Mouse (Mus musculus) lung, postnatal 10 days (tissue): ENCODE data around the gene Ccdc141.
A peak's percentile ranks its signal among the peaks of the same experiment; 100 is the strongest.

Source experiments
- DNase-seq: peaks from one replicate; pipeline ENCODE4 v3.0.0; 2021

Gene Ccdc141

GRCm38 (mm10) chr2:77118102-77118501, 52.3 kb downstream of the Ccdc141 start:
- DNase-seq, result no peak

- no peak for DNase-seq
Measured at GRCm38 (mm10) chr2:77114335-77114734, 56.1 kb downstream of the Ccdc141 start.

DNA sequence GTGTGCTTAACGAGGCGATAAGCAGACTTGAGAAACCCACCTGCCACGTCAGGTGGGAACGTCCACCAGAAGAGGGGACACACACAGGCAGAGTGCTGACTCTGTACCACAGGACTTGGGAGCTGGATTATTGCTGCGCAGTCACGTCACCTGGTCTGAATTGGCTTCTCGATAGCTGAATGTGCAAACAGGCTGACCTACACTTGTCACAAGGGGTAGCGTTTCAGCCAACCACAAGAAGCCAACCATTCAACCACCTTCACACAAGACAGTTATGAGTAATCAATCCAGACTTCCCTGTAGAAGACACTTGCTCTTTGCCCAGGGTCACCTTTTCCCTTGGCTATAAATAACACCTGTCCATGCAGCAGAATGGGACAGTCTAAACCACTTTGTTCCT, 56.6 kb downstream of the Ccdc141 start:
- no peak for DNase-seq

DNA sequence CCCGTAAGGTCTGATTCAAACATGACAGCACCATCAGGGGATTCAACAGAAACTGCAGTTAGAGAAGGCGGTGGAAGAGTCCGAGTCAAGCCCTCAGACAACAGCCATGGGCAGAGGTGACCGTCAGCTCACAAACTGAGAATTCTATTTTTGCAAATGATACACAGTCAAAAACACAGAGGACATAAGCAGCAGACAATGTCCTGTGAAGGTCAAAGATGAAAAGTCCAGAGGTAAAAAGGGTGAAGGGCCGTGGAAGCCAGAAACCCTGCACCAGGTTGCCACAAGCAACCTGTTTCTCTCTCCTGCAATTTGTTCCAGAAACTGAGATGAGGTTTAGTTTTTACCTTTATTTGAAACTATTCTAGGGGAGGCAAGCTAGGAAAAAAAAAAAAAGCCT, 57.4 kb downstream of the Ccdc141 start:
- no peak for DNase-seq

- no peak for DNase-seq
Measured at GRCm38 (mm10) chr2:77111095-77111494, 59.3 kb downstream of the Ccdc141 start.

DNA sequence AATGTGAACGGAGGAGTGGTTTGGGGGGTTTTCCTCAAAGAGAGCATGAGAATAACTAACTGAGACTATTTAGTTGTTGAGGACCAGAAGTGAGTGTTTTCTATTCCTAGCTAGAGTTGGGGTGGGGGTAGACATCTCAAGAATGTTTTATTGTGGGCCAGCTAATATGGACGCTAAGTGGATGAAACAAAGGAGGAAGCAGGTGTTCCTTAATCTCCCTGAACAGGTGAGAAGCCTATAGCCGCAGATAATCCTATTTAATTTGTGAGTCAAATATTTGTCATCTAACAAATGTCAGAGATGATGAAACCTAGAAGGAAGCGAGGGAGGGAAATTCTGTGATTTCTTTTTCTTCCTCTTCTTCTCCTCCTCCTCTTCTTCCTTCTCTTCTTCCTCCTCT, 60.1 kb downstream of the Ccdc141 start:
- DNase-seq, result no peak

- no peak for DNase-seq
Measured at GRCm38 (mm10) chr2:77109506-77110123, 60.8 kb downstream of the Ccdc141 start.

DNA sequence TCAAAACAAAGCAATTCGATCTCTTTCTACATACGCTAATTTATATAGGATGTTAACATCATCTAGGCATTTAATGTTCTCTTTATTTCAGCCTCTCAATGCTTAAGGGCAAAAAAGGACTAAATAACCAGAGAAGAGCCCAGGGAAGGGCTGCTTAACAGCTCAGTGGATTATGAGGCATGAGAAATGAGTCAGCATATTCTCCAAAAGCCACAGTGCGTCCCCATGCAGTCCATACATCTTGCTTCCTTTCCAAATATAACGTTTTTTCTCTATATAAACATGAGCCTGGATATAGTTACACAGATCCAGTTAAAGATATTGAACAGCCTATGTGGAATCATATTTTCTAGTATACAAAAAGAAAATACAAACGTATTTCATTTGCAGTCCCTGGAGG, 61.9 kb downstream of the Ccdc141 start:
- DNase-seq, result no peak

- no peak for DNase-seq
Measured at GRCm38 (mm10) chr2:77106150-77106549, 64.3 kb downstream of the Ccdc141 start.

DNA sequence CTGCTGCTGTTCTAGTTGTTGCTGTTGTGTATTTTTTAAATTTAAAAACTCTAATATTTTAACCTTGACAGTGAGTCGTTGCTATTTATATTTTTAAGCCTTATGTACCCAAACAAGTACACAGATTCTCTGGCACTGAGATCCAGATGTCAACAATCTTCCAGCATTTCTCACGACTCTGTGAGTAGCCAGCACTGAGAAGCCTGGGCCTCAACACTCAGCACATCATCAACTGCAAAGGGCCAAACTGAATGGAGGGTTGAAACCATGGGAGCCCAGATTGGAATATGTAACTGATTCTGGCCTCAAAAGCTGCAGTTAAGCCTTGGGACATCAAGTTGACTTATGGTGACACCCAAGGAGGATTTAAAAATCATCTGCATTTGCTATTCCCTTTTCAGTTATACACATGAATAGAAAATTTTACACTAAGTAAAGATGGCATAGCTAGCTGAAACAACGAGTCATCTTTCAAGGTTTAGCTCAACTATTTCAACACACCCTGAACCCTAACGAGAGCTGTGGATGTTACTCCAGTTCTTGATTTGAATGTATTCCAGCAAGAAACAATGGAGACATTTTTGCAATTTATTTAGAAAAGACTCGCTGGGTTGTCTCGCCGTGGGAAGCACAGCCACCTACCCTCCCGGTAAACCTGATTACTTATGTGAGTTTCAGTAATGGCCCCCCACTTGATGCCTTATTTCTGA, 65.3 kb downstream of the Ccdc141 start:
- DNase-seq, result peak; percentile 50

- DNase-seq, result no peak
Measured at GRCm38 (mm10) chr2:77102516-77102915, 67.9 kb downstream of the Ccdc141 start.

GRCm38 (mm10) chr2:77099814-77100213, 70.6 kb downstream of the Ccdc141 start:
- DNase-seq, result no peak

DNA sequence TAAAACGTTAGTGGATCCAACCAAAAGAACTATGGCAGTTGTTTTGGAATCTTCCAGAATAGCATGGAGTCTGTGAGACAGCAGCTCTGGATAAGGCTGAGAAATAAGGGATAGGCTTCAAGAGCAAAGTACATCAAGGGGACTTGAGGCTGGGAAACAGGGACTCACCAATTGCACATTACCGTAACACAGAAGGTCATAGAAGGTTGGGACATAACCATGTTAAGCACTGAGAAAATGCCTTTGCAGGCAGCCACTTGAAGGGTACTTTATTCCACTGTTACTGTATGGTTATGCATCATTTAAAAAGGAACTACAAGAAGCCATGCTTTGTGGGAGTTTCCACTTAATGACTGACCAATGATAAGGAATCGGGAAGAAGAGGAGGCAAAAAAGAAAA, 71.7 kb downstream of the Ccdc141 start:
- no peak for DNase-seq

DNA sequence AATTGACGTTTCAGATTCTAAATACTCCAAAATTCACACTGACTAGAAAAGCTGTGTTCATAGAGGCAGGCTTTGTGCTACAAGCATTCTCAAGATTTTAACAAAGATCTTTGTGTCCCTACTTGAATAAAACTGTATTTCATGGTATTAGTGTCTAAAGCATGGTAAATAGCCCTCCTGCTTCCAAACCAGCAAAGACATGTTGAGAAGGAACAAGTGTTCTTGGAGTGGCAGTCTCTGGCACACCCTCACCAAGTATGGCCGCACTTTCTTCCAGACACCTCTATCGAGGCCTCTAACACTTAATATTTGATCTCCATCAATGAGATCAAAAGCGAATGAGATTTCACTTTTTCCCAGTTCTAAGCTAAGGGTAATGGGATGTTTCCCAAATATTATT, 78.7 kb downstream of the Ccdc141 start:
- DNase-seq, result no peak

- DNase-seq, result no peak
Measured at GRCm38 (mm10) chr2:77085313-77085712, 85.1 kb downstream of the Ccdc141 start.

DNA sequence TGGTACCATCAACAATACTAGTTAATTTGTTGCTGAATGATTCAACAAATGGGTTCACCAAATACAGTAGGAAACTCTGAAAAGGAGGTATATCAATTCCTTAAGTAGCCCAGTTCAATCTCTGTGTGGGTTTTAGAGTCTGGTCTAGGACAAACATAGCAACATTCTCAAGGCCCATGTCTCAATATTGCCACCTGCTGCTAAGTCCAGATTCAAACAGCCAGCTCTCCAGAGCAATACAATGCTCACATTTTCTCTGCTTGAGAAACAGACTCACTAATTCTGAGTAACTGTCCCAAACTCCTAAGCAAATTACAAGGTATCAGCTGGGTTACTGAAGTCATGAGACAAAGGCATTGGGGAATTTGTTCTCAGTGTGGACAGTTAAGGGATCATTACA, 85.8 kb downstream of the Ccdc141 start:
- no peak for DNase-seq

- no peak for DNase-seq
Measured at GRCm38 (mm10) chr2:77081156-77081555, 89.3 kb downstream of the Ccdc141 start.

- DNase-seq, result no peak
Measured at GRCm38 (mm10) chr2:77080657-77081056, 89.8 kb downstream of the Ccdc141 start.

DNA sequence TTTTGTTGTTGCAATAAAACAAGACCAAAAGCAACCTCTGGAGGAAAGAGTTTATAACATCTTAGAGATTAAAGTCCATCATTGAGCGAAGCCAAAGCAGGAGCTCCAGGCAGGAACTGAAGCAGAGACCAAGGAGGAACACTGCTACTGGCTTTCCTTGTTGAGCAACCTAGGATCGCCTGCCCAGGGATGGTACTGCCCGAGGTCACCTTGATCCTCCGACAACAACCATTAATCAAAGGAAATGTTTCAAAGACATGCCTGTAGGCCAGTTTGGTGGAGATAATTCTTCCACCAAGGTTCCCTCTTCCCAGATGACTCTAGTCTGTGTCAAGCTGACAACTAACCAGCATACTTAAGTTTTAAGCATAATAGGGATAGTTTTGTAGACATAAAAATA, 91.7 kb downstream of the Ccdc141 start:
- DNase-seq, result no peak

DNA sequence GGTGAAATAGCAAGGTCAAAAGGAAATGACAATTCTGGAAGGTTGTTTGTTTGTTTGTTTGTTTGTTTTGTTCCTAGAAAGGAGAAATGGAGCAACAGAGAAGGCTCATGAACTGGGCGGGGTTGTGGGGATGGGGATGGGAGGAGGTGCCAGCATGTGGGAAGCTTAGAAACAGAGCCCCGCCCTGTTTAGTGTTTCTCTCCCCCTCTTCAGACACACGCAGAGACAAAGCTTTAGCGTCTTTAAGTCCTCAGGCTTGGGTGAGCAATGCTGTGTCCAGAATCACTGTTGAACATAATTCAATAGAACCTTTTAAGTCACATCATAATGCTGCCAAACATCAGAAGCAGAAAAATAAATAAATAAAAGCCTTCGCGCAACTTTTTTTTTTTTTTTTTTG, 96.1 kb downstream of the Ccdc141 start:
- no peak for DNase-seq

- DNase-seq, result no peak
Measured at GRCm38 (mm10) chr2:77073930-77074329, 96.5 kb downstream of the Ccdc141 start.

- peak; percentile 42 for DNase-seq
Measured at GRCm38 (mm10) chr2:77065294-77065693, 105.1 kb downstream of the Ccdc141 start.

GRCm38 (mm10) chr2:77061871-77062270, 108.6 kb downstream of the Ccdc141 start:
- peak; percentile 68 for DNase-seq

DNA sequence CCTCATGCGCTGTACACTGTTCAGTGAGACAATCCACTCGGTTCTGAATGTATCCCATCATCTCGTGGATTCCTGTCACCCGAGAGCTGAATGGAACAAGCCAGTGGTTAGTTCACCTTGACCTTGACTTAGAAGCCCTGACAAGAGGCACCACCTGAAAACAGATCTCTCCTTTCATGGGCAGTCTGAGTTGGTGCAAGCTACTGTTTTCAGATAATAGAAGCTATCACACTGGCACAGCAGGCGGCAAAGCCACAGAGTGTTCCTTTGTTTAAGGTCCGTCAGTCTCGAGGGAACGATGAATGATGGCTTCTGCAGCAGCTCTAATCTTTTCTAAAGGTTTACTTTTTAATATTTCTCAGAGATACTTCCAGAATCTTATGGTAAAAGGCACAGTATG, 110.8 kb downstream of the Ccdc141 start:
- DNase-seq, result no peak

- no peak for DNase-seq
Measured at GRCm38 (mm10) chr2:77056367-77056766, 114.1 kb downstream of the Ccdc141 start.
